Mouse (Mus musculus) CH12.LX (cell line): Measurements from ENCODE around the gene Il17rd.

Experiments
- CHD1 ChIP-seq: IDR thresholded peaks from 2 replicates; pipeline ENCODE4 v1.6.1; 2012; ENCODE audit warnings: low read depth, low read length, improper control_type of control experiment, inconsistent platforms
- CTCF ChIP-seq, 2 experiments: IDR thresholded peaks in 1 of 2; conservative IDR thresholded peaks in 1 of 2; 2 replicates each; pipeline ENCODE4 v1.5.1; 2011 to 2012; ENCODE audit warnings: low read depth in 2 of 2, low read length in 2 of 2, improper control_type of control experiment in 1 of 2, inconsistent platforms in 1 of 2, mild to moderate bottlenecking in 1 of 2, moderate library complexity in 1 of 2
- EP300 ChIP-seq: IDR thresholded peaks from 2 replicates; pipeline ENCODE4 v1.6.1; 2011; ENCODE audit warnings: low read length, improper control_type of control experiment
- HCFC1 ChIP-seq: IDR thresholded peaks from 2 replicates; pipeline ENCODE4 v1.6.1; 2012; ENCODE audit warnings: low read depth, mild to moderate bottlenecking, inconsistent platforms, low read length, improper control_type of control experiment
- JUN ChIP-seq: IDR thresholded peaks from 2 replicates; pipeline ENCODE4 v1.6.1; 2011; ENCODE audit warnings: low read depth, mild to moderate bottlenecking, low read length, improper control_type of control experiment, moderate library complexity; ENCODE audit not compliant: insufficient read depth
- MAZ ChIP-seq: IDR thresholded peaks from 2 replicates; pipeline ENCODE4 v1.6.1; 2012; ENCODE audit warnings: low read depth, mild to moderate bottlenecking, inconsistent platforms, low read length, improper control_type of control experiment, moderate library complexity
- MYC ChIP-seq: IDR thresholded peaks from 2 replicates; pipeline ENCODE4 v1.6.1; 2011; ENCODE audit warnings: low read depth, mild to moderate bottlenecking, improper control_type of control experiment, low read length
- NELFE ChIP-seq: IDR thresholded peaks from 2 replicates; pipeline ENCODE4 v1.6.1; 2011; ENCODE audit warnings: low read depth, low read length, improper control_type of control experiment
- UBTF ChIP-seq: IDR thresholded peaks from 2 replicates; pipeline ENCODE4 v1.6.1; 2012; ENCODE audit warnings: low read depth, mild to moderate bottlenecking, inconsistent platforms, low read length, improper control_type of control experiment, moderate library complexity
- USF1 ChIP-seq: IDR thresholded peaks from 2 replicates; pipeline ENCODE4 v1.6.1; 2014; ENCODE audit warnings: low read depth, mild to moderate bottlenecking, inconsistent platforms, low read length, improper control_type of control experiment
- USF2 ChIP-seq: conservative IDR thresholded peaks from 2 replicates; pipeline ENCODE4 v1.6.1; 2011; ENCODE audit warnings: low read depth, low read length, improper control_type of control experiment
- ZMIZ1 ChIP-seq: IDR thresholded peaks from 2 replicates; pipeline ENCODE4 v1.6.1; 2012; ENCODE audit warnings: low read depth, mild to moderate bottlenecking, inconsistent platforms, low read length, improper control_type of control experiment

DNA sequence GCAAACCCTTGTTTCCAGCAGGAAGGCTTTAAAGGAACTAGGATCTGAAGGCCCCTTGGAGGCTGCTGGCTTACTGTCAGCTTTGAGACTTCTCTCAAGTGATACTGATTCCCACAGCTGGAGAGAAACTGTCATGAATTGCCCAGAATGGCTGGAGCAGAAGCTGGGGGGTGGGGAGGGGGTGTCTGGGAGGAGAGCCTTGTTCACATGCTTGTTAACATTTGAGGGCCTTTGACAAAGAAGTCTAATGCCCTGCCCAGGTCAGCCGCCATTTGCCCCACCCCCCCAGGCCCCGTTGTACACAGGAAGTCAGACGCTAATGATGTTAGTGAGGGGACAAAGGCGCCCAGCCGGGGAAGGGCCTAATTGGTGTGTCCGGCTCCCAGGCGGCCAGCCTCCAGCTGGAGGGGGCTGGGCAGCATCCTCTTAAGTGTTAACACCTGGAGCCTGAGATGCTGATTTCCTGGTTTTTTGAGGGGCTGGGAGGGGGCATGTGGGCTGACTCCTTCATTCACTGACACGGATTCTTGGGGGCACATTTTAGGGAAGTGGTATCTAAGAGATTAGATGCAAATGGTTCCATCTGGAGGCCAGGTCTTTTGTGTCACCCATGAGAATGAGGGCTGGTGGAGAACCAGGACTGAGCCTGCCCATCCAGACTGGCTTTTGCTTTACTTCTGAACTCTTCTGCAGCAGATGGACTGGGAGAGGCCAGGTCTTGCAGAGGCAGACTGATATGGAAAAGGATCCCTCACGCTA lies 27.6 kb downstream of the Il17rd start:
- no peak for TF ChIP-seq CTCF (conservative IDR thresholded peaks at IDR 0.05 in 1 of 2, IDR thresholded peaks at IDR 0.05 in 1 of 2; ENCODE audit: low read depth in 2 of 2, low read length in 2 of 2)
- no peak for TF ChIP-seq USF2
- TF ChIP-seq ZMIZ1: no peak
- no peak for TF ChIP-seq USF1
- no peak for TF ChIP-seq EP300
- no peak for TF ChIP-seq UBTF
- no peak for TF ChIP-seq NELFE
- TF ChIP-seq CHD1: no peak
- TF ChIP-seq HCFC1: no peak
- TF ChIP-seq JUN: no peak
- TF ChIP-seq MYC: no peak
- TF ChIP-seq MAZ: no peak
